Mouse (Mus musculus) ES-Bruce4 (cell line): ENCODE data around the gene Mars.

Source experiments
- CTCF ChIP-seq: IDR thresholded peaks from one replicate; pipeline ENCODE4 v1.8.1; 2011; ENCODE audit warnings: low read depth, low read length
- EP300 ChIP-seq: IDR thresholded peaks from 2 replicates; pipeline ENCODE4 v1.6.1; 2011; ENCODE audit warnings: low read depth, low read length; ENCODE audit not compliant: insufficient read depth

GRCm38 (mm10) chr10:127349810-127350209, 38.2 kb upstream of the Mars start:
- TF ChIP-seq EP300, result no peak
- no peak for TF ChIP-seq CTCF
